Comparison of ENCODE assay signal across 20 mouse cellular contexts in genomic region chr9:25508825-25509224, GRCm38 (mm10). TPM values are rescaled to one million over a fixed set of nuclear protein-coding genes. Genes with fewer than 3 reads are reported as not detected.
DNase-seq lines count a peak whose midpoint lies in the region; ATAC-seq and TF ChIP-seq lines count a peak whose summit lies in the region.
"Had no signal": no experiment of that assay in that cellular context is flagged by ENCODE, and none has a peak within 500 bp of the region (broad histone marks: within the 10 kb centered on the region; RNA-seq: fewer than 3 reads in every experiment).

No protein-coding gene starts in this region.

- peak overlapping the region; percentile 35 for H3K27ac ChIP-seq in gastrocnemius, adult 2 months
- H3K27ac ChIP-seq in liver, adult 2 months (replicated peaks; ENCODE audit: insufficient read depth, low read depth, low read length), result no peak overlapping the region; the same call in 1 of the 2 replicates
- H3K27ac ChIP-seq: embryonic facial prominence, embryonic 10.5 days; forebrain, embryonic 13.5 days had no signal

- no peak for TF ChIP-seq POLR2A in liver, adult 2 months (IDR thresholded peaks at IDR 0.05; ENCODE audit: extremely low read depth, insufficient read depth, low read length)

- H3K9ac ChIP-seq in liver, adult 2 months (ENCODE audit: low read depth, low read length), result no peak overlapping the region
- H3K9ac ChIP-seq: forebrain, embryonic 13.5 days; forebrain, postnatal 0 days; heart, embryonic 12.5 days had no signal

- no peaks in the 10 kb centered on the region for H3K36me3 ChIP-seq in liver, adult 2 months (ENCODE audit: control insufficient read depth, insufficient read depth, low read length)
- H3K36me3 ChIP-seq: embryonic facial prominence, embryonic 10.5 days; G1E; heart, embryonic 12.5 days had no signal

- no peak for TF ChIP-seq CTCF in gastrocnemius, adult 2 months (IDR thresholded peaks at IDR 0.05)
- TF ChIP-seq CTCF in liver, adult 2 months (IDR thresholded peaks at IDR 0.05; ENCODE audit: low read depth, low read length), result no peak

- peaks cover 11% of the 10 kb centered on the region for H3K4me1 ChIP-seq in liver, adult 2 months (ENCODE audit: control insufficient read depth, insufficient read depth, low read length)

- intact Hi-C loops in gastrocnemius, adult 2 months (cut with DNase I), result no loop called here
- intact Hi-C loops in gastrocnemius, postnatal 14 days (cut with DNase I; ENCODE audit: low total_unique reads), result loop anchor here (10.0 kb wide), 1 partner anchor 46 kb away; no protein-coding TSS in a partner anchor

- DNase-seq in gastrocnemius, adult 2 months, result no peak
- DNase-seq in gastrocnemius, postnatal 14 days, result no peak
- DNase-seq in liver, adult 2 months (ENCODE audit: extremely low read depth, low read depth, low spot score), result peak; percentile 45
- no peak for DNase-seq in liver
- DNase-seq in left cerebral cortex, adult 18-20 months (ENCODE audit: low spot score in 2 of 2), result no peak
- DNase-seq in urinary bladder, adult 18-20 months (ENCODE audit: low spot score in 2 of 2), result no peak
- DNase-seq: adrenal gland, postnatal 10 days; B cell, adult 2 months; cerebellum, adult 18-20 months; cerebellum, postnatal 36 days; forebrain, postnatal 0 days; heart, postnatal 36 days had no signal

- 84% methylated on average over 3 of the region's 3 CpGs for WGBS in liver, adult 2 months

- H3K79me2 ChIP-seq in liver, adult 2 months (ENCODE audit: control insufficient read depth, insufficient read depth, low read length), result peaks cover 9% of the 10 kb centered on the region; the same call in 1 of the 2 replicates

- H3K4me3 ChIP-seq in gastrocnemius, adult 2 months, result no peak overlapping the region
- no peak overlapping the region for H3K4me3 ChIP-seq in liver, adult 2 months (ENCODE audit: insufficient read depth, low read depth, low read length)
- H3K4me3 ChIP-seq: embryonic facial prominence, embryonic 10.5 days; forebrain, embryonic 13.5 days; heart, embryonic 12.5 days had no signal

- ATAC-seq in common myeloid progenitor, adult 5-6 weeks (replicated peaks; ENCODE audit: low read depth, poor library complexity, severe bottlenecking), result peak; percentile 23
- peak; percentile 42 for ATAC-seq in megakaryocyte progenitor cell, adult 5-6 weeks (replicated peaks; ENCODE audit: poor library complexity)
- ATAC-seq: CD4-positive, CD25-positive, alpha-beta regulatory T cell, adult 4 months; forebrain, embryonic 13.5 days; forebrain, postnatal 0 days; hindbrain, embryonic 16.5 days had no signal

- H3K27me3 ChIP-seq in liver, adult 2 months (ENCODE audit: control insufficient read depth, insufficient read depth, low read length), result no peaks in the 10 kb centered on the region
- H3K27me3 ChIP-seq: forebrain, embryonic 13.5 days; heart, embryonic 12.5 days had no signal

RNA-seq across cellular contexts. Expression of gene Eepd1, which starts 27.5 kb away (rescaled TPM):
- total RNA-seq in gastrocnemius, adult 2 months (2021), result 100 to 1,000 TPM in 1 of 2 experiments, 10 to 100 TPM in 1; 99.2 to 114 TPM
- 10 to 100 TPM; 43.5 to 72.8 TPM for total RNA-seq in gastrocnemius, postnatal 14 days (2021)
- 19.5 and 27.8 TPM in 2 replicates for total RNA-seq in liver, adult 2 months (2014; rRNA removed)
- 10.8 and 11.8 TPM in 2 replicates for polyA plus RNA-seq in liver, adult 2 months (2012; rRNA removed)
- total RNA-seq in common myeloid progenitor, adult 5-6 weeks (2017), result 3.9 and 4.7 TPM in 2 replicates
- 4.4 and 4.8 TPM in 2 replicates for total RNA-seq in megakaryocyte progenitor cell, adult 5-6 weeks (2015)
- total RNA-seq in megakaryocyte progenitor cell, adult 5-6 weeks (2017), result 7.3 and 10.5 TPM in 2 replicates
- total RNA-seq in left cerebral cortex, adult 18-20 months (2021), result 10 to 100 TPM; 23.6 to 23.8 TPM
- polyA plus RNA-seq: G1E had no signal
